Mouse (Mus musculus): Measurements from ENCODE around the gene Itgb5. TPM values are rescaled to one million over a fixed set of nuclear protein-coding genes. Genes with fewer than 3 reads are reported as not detected.

Itgb5 gene
- total and polyA plus RNA-seq, 3 experiments: 0.85 to 20.1 (median 1.8) TPM

- peaks cover 14 to 30% of the 10 kb centered on the region in 2 experiments; a peak in 3 of 4 replicates for H3K4me1 ChIP-seq (ENCODE audit: control insufficient read depth in 1 of 2, insufficient read depth in 2 of 2)
- TF ChIP-seq KAT2A (IDR thresholded peaks at IDR 0.05; ENCODE audit: insufficient replicate concordance, low read length): no peak
- TF ChIP-seq EP300 (IDR thresholded peaks at IDR 0.05; ENCODE audit: low read length): 0 out of 2 replicates have a peak, but pooled peaks have one; percentile 12
- peaks cover 4% of the 10 kb centered on the region for H3K27me3 ChIP-seq (replicated peaks)
- no peaks in the 10 kb centered on the region for H3K36me3 ChIP-seq (replicated peaks in 1 of 2; ENCODE audit: control insufficient read depth in 1 of 2, insufficient read depth in 1 of 2, low read length in 1 of 2)
- H3K4me3 ChIP-seq (replicated peaks in 1 of 3; ENCODE audit: low read depth in 2 of 3, low read length in 2 of 3, poor library complexity in 1 of 3): no peak overlapping the region
- DNase-seq (ENCODE audit: extremely low read depth): no peak
- no peak overlapping the region for H3K27ac ChIP-seq (ENCODE audit: insufficient read depth, low read depth)
- dilution Hi-C loops (cut with MboI; ENCODE audit: extremely low pct_ligation_motif_present, extremely low pct_unique_long_range_greater_than_20kb, low sequenced_read_pairs) (no loop called here), in situ Hi-C loops (cut with MboI; ENCODE audit: low pct_ligation_motif_present, low pct_unique_long_range_greater_than_20kb, low sequenced_read_pairs) (loop anchor here (5.0 kb wide), 1 partner anchor 132 kb away; no protein-coding TSS in a partner anchor)
- H3K4me2 ChIP-seq (ENCODE audit: insufficient read depth, low read depth, poor library complexity, severe bottlenecking): peak overlapping the region; percentile 39; the same call in 1 of the 2 replicates
- H3K79me2 ChIP-seq (replicated peaks; ENCODE audit: control insufficient read depth, extremely low read depth, insufficient read depth, poor library complexity, severe bottlenecking): no peaks in the 10 kb centered on the region
- H3K9ac ChIP-seq (ENCODE audit: insufficient read depth, low read depth): no peak overlapping the region
- H3K9me3 ChIP-seq (replicated peaks; ENCODE audit: low read length): no peaks in the 10 kb centered on the region
Observed at GRCm38 (mm10) chr16:33985372-33985771, 155.9 kb downstream of the Itgb5 start.

DNA sequence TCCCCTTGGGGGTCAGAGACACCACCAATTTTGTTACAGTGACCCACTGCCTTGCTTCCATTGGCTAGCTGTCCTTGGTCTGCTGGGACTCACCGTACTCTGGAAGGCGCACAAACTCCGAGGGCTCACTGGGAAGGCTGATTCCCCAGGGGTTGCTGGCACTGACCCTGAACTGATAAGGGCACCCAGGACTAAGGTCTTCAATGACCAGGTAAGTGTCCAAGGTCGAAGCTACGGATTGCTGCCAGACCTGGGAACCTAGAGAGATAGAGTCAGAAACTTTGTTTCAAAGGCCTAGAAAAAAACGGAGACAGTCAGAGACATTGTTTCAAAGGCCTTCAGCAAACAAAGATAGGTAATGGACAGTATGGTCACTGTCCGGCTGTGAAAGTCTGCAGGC, 157.5 kb downstream of the Itgb5 start:
- no peak overlapping the region for H3K4me2 ChIP-seq (ENCODE audit: insufficient read depth, low read depth, poor library complexity, severe bottlenecking)

GRCm38 (mm10) chr16:33988358-33989012, 159.0 kb downstream of the Itgb5 start:
- in situ Hi-C loops (cut with MboI; ENCODE audit: low pct_ligation_motif_present, low pct_unique_long_range_greater_than_20kb, low sequenced_read_pairs): loop anchor here (5.0 kb wide), 1 partner anchor 129 kb away; no protein-coding TSS in a partner anchor
- Histone ChIP-seq H3K79me2 (replicated peaks; ENCODE audit: control insufficient read depth, extremely low read depth, insufficient read depth, poor library complexity, severe bottlenecking) (no peaks in the 10 kb centered on the region), H3K27ac (ENCODE audit: insufficient read depth, low read depth) (no peak overlapping the region), H3K36me3 (replicated peaks in 1 of 2; ENCODE audit: control insufficient read depth in 1 of 2, insufficient read depth in 1 of 2, low read length in 1 of 2) (no peaks in the 10 kb centered on the region), H3K4me3 (replicated peaks in 1 of 3; ENCODE audit: low read depth in 2 of 3, low read length in 2 of 3, poor library complexity in 1 of 3) (peak overlapping the region; percentile 5 to 34 (median 21)), H3K4me2 (ENCODE audit: insufficient read depth, low read depth, poor library complexity, severe bottlenecking) (peak overlapping the region; percentile 33), H3K27me3 (replicated peaks) (peaks cover 4% of the 10 kb centered on the region), H3K9me3 (replicated peaks; ENCODE audit: low read length) (no peaks in the 10 kb centered on the region), H3K9ac (ENCODE audit: insufficient read depth, low read depth) (0 out of 2 replicates have a peak overlapping the region, but pooled peaks have one; percentile 0), H3K4me1 (ENCODE audit: control insufficient read depth in 1 of 2, insufficient read depth in 2 of 2) (peaks cover 25 to 50% of the 10 kb centered on the region in 2 experiments)
- dilution Hi-C loops (cut with MboI; ENCODE audit: extremely low pct_ligation_motif_present, extremely low pct_unique_long_range_greater_than_20kb, low sequenced_read_pairs): no loop called here
- DNase-seq (ENCODE audit: extremely low read depth): peak; percentile 84
- peak; percentile 63 for TF ChIP-seq RAD21 (IDR thresholded peaks at IDR 0.05; ENCODE audit: low read depth, low read length)
- no peak for TF ChIP-seq MAZ (IDR thresholded peaks at IDR 0.05; ENCODE audit: low read depth, low read length)
- 0 out of 2 replicates have a peak, but pooled peaks have one; percentile 35 for TF ChIP-seq TCF12 (IDR thresholded peaks at IDR 0.05; ENCODE audit: low read depth, low read length)
- TF ChIP-seq POLR2A (IDR thresholded peaks at IDR 0.05; ENCODE audit: low read depth, low read length): peak; percentile 24; the same call in 1 of the 2 replicates
- 0 out of 2 replicates have a peak, but pooled peaks have one; percentile 8 for TF ChIP-seq IRF4 (IDR thresholded peaks at IDR 0.05; ENCODE audit: low read depth, low read length)
- peak; percentile 87 for TF ChIP-seq CHD2 (IDR thresholded peaks at IDR 0.05; ENCODE audit: low read length)
- peak; percentile 79 for TF ChIP-seq SMC3 (IDR thresholded peaks at IDR 0.05; ENCODE audit: low read depth, low read length)
- no peak for TF ChIP-seq NRF1 (IDR thresholded peaks at IDR 0.05; ENCODE audit: low read depth, low read length)
- TF ChIP-seq HCFC1 (IDR thresholded peaks at IDR 0.05; ENCODE audit: low read depth, low read length): peak; percentile 47
- TF ChIP-seq CTCF (conservative IDR thresholded peaks at IDR 0.05 in 1 of 2, IDR thresholded peaks at IDR 0.05 in 1 of 2; ENCODE audit: low read depth in 2 of 2, low read length in 2 of 2): peak; percentile 89 to 94
- peak; percentile 35; the same call in 1 of the 2 replicates for TF ChIP-seq MAX (IDR thresholded peaks at IDR 0.05; ENCODE audit: low read length)
- peak; percentile 50; the same call in 1 of the 2 replicates for TF ChIP-seq MEF2A (IDR thresholded peaks at IDR 0.05; ENCODE audit: borderline replicate concordance, low read depth, low read length)
- TF ChIP-seq ELF1 (IDR thresholded peaks at IDR 0.05; ENCODE audit: low read depth, low read length): no peak

More for the DNA sequence above, 157.5 kb downstream of the Itgb5 start:
- Histone ChIP-seq H3K27ac (ENCODE audit: insufficient read depth, low read depth) (no peak overlapping the region), H3K4me1 (ENCODE audit: control insufficient read depth in 1 of 2, insufficient read depth in 2 of 2) (peaks cover 23 to 46% of the 10 kb centered on the region in 2 experiments), H3K9me3 (replicated peaks; ENCODE audit: low read length) (no peaks in the 10 kb centered on the region), H3K79me2 (replicated peaks; ENCODE audit: control insufficient read depth, extremely low read depth, insufficient read depth, poor library complexity, severe bottlenecking) (no peaks in the 10 kb centered on the region), H3K9ac (ENCODE audit: insufficient read depth, low read depth) (no peak overlapping the region), H3K36me3 (replicated peaks in 1 of 2; ENCODE audit: control insufficient read depth in 1 of 2, insufficient read depth in 1 of 2, low read length in 1 of 2) (no peaks in the 10 kb centered on the region), H3K27me3 (replicated peaks) (peaks cover 4% of the 10 kb centered on the region), H3K4me3 (replicated peaks in 1 of 3; ENCODE audit: low read depth in 2 of 3, low read length in 2 of 3, poor library complexity in 1 of 3) (no peak overlapping the region)
- TF ChIP-seq UBTF (IDR thresholded peaks at IDR 0.05; ENCODE audit: low read depth, low read length) (no peak), JUN (IDR thresholded peaks at IDR 0.05; ENCODE audit: insufficient read depth, low read depth, low read length) (no peak), TCF12 (IDR thresholded peaks at IDR 0.05; ENCODE audit: low read depth, low read length) (no peak), RCOR1 (conservative IDR thresholded peaks at IDR 0.05; ENCODE audit: low read depth, low read length) (no peak), BHLHE40 (IDR thresholded peaks at IDR 0.05; ENCODE audit: low read depth, low read length) (no peak), ZC3H11A (IDR thresholded peaks at IDR 0.05; ENCODE audit: low read depth, low read length) (no peak)
- in situ Hi-C loops (cut with MboI; ENCODE audit: low pct_ligation_motif_present, low pct_unique_long_range_greater_than_20kb, low sequenced_read_pairs) (loop anchor here (5.0 kb wide), 1 partner anchor 130 kb away; no protein-coding TSS in a partner anchor), dilution Hi-C loops (cut with MboI; ENCODE audit: extremely low pct_ligation_motif_present, extremely low pct_unique_long_range_greater_than_20kb, low sequenced_read_pairs) (no loop called here)
- DNase-seq (ENCODE audit: extremely low read depth): no peak

Measured in CH12.LX (cell line).